Mouse (Mus musculus): ENCODE results near the gene Tnks1bp1.

DNA sequence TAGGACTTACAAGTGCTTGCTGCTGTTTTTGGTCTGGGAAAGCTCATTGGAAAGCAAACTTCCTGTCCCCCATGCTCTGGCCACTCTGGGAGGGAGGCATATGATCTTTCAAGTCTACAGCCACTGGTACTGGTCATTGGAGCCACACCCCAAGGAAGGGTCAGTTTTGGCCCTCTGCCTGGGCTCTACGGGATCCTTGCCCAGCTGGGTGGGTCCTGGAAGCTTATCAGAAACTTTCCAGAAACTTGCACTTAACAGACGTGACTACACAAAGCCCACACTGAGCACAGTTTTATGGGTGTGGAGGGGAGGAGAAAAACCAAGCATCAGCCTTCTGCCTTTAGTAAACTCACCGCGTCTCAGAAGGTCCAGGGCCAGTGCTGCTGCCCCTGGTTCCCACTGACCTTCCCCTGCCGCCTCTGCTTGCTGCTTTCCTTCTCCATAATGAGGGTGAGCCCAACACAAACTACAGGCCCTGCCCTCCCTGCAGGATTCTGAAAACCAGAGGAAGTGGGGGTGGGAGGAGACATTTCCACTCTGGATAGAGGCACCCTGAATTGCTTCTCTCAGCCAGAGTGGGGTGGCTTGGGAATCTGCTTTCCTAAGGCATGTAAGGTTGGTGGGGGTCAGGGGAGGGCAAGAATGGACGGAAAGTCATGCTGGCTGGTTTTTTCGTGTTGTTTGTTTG lies 51.1 kb downstream of the Tnks1bp1 start:
- TF ChIP-seq CTCF (IDR thresholded peaks at IDR 0.05; ENCODE audit: low read depth, low read length) (no peak), EP300 (IDR thresholded peaks at IDR 0.05; ENCODE audit: insufficient read depth, low read depth, low read length) (no peak)

All from ES-Bruce4 (cell line).